Mouse (Mus musculus) cerebellum, postnatal 4 days (tissue): ENCODE measurements around the gene Fmnl3.

Experiments
- DNase-seq, 2 experiments: peaks; one replicate each; pipeline ENCODE4 v3.0.0; 2022; ENCODE audit warnings: low spot score in 2 of 2, mixed read lengths in 1 of 2

Gene Fmnl3

DNA sequence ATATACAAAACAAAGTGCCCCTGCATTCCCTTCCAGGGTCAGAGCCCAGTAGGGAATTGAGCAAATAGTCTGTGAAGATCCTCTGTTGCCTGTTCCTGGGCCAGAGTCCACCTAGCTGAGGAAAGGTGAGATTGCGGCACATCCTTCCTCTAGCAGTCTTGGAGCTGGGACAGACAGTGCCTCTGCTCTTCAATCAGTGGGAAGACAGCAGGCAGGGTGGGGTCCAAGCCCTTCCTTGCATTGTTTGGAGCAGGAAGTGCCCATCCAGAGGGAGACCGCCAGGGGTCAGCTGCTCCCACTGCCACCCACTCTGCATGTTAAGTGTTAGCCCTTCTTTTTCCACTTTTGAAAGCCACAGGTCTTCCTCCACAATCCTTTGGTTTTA is 53.0 kb downstream of the Fmnl3 start:
- no peak for DNase-seq

DNA sequence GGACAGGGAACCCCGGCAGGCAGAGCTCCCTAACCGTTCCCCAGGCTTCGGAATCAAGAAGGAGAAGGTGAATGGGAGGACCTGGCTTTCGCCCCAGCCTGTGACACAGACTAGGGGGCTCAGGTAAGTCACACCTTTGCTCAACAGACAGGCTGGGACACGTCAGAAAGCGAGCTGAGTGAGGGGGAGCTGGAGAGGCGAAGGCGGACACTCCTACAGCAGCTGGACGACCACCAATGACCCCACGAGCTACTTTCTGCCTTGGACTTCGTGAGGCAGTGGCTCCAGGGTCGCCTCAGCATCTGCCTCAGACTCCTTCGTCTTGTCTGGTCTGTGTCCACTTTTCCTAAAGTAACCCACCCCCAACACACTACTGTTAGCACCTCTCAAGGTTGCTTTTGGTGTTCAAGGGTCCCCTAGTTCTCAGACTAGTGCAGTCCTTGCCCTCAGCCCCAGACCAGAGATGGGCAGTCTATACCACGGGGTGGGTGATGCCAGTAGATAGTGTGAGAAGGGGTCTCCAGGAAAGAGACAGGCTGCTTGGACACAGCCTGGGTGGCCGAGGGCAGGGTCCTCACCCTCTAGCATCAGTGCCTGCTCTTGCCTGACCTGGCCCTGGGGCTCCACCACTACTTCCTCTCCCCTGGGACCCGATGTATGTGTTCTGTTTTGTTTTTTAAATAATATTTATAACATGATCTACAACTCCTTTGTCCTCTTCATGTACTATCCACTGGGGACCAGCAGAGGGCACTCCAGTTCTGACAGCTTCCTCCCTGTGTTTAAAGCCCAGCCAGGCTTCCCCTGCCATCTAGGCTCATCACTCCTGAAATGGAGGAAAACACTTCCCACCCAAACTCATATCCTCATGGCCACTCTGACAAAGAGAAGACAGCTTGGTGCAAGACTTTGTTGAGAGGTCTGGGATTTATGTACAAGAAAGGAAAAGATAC is 53.7 kb downstream of the Fmnl3 start:
- DNase-seq = peak; percentile 73 to 80

DNA sequence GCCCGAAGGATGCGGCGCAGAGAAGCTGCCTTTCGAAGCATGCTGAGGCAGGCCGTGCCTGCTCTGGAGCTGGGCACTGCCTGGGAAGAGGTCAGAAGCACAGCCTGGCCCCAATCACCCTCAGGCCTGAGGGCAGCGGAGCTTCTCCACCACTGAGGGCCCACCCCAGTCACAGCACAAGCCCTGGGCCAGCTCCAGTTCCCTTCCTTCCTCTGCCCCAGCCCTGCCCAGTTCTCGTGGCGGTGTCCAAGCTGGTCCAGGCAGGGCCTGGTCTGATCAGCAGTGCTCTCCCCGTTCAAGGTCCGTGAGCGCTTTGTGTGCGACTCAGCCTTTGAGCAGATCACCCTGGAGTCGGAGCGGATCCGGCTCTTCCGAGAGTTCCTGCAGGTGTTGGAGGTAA is 55.4 kb downstream of the Fmnl3 start:
- DNase-seq = no peak

DNA sequence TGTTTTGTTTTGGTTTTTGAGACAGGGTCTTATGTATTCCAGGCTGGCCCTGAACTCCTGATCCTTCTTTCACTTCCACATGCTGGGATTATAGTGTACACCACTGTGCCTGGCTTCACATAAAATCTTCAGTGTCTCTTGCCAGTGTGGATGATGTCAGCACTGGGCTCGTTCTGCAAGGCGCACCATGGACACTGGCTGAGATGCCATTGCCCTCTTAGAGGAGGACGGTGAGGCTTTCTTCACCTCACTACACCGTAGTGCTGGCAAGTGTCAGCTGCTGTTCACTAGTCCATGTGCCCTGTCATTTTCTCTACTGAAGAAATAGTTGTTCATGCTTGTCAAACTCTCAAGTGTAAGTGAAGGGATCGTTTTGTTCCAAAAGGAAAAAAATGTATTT is 59.7 kb downstream of the Fmnl3 start:
- DNase-seq = no peak

DNA sequence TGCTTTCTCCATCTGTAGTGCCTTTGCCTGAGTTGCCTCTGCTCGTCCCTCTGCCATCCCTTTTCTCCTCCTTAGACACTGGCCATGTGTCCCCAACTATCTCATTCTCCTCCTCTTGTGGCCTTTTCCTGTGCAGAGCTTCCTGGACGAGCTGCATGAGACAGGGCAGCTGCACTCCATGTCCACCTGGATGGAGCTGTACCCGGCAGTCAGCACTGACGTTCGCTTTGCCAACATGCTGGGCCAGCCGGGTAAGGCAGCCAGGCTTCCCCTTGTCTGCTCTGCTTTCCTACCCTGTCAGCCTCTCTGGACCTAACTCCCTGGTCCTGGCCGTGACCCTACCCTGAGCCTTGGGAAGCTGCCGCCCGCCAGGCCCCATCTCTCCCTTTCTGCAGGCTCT is 60.7 kb downstream of the Fmnl3 start:
- no peak for DNase-seq

DNA sequence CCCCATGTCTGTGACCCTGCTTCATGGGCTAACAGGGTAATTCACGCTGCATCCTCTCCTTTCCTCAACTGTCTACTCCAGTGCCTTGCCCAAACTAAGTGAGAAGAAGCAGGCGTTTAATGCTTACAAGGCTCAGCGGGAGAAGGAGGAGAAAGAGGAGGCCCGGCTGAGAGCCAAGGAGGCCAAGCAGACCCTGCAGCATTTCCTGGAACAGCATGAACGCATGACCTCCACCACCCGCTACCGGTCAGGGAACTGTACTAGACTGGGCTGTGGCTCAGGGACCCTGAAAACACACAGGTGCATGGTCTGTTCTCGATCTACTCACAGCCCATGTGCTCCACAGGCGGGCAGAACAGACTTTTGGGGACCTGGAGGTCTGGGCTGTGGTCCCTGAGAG is 62.8 kb downstream of the Fmnl3 start:
- no peak for DNase-seq

DNA sequence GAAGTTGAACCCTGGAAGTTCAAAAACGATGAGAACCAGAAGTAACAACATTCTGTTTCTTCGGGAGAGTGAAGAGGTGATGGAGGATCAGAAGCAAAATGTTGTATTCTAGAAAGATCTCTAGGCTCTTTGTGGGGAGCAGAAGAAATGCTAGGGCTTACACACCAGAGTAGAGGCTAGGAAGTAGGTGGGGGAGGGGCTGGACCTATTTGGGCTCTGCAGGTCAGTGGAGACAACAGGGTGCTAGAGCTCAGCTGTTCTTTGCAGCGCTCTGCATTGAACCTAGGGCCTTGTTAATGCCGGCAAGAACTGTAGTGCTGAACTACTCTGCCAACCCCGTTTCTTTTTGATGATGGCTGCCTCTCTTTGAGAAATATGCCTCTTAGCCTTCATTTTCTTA is 74.1 kb downstream of the Fmnl3 start:
- no peak for DNase-seq

DNA sequence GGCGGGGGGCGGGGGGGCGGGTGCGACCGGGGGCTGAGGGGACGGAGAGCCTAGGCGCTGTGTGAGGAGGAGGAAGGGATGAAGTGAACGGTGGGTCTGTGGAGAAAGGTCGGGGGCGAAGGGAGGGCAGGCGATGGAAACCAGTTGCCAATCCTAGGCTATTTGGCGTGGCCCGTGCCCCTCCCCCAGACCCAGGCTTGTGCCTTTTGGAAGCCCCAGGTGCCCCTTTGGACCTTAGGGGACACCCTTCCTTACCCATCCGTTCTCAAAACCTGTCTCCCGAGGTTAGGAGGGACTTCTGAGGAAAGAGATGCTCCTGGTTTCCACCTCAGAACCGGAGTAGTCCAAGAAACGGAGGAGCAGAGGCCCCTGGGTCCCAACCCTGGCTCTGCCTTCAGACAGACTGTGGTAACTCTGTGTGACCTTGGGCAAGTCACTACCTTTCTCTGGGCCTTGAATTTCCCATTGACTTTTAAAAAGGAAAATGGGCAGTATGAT is 74.7 kb downstream of the Fmnl3 start, which contains the start of gene Fam186b:
Gene Fam186b, minus strand, starts transcription at position 405 of the 498 bp plus-strand sequence.
- DNase-seq = peak in 1 of 2 experiments; percentile 50

DNA sequence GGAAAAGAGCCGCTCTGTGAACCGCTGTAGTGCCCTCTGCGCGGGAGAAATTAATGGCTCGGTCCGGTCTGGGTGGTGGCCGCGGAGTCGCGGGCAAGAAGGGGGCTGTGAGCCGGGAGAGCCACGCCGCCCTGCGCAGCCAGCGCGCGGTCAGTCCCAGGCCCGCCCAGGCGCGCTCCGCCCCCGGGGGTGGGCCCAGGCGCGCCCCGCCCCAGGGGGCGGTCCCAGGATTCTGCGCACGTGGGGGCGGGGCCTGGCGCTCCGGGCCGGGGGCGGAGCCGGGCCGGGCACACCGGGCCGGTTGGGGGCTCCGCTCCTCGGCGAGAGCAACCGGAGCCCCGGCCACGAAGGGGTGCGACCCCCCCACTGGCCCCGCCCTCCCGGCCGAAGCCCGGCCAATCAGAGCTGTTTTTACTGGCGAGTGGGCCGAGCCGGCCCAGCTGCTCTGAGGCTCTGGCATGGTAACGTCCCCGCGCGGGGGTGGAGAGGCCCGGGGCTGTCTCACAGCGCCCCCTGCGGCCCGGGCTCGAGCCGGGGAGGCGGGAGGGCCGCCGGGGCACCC is 75.4 kb downstream of the Fmnl3 start, which contains the start of gene Prpf40b:
Gene Prpf40b, plus strand, starts transcription at position 275 of the 562 bp plus-strand sequence.
- peak; percentile 92 to 96 for DNase-seq

DNA sequence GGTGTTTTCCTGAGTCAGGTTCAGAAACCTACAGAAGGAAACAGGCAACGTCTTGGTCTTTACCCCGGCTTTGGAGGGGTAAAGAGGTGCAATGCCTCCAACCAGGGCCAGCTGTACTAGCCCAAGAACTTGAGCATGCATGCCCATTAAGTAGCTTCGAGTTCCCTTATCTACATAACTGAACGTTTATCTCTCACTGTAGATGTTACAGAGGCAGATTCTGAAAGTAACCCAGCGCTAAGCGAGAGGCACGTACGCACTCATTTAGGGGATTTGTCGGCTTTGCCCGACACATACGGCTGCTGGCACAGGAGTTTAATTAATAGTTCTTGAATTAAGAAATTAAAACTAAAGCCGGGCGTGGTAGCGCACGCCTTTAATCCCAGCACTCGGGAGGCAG is 76.0 kb downstream of the Fmnl3 start:
- no peak for DNase-seq

DNA sequence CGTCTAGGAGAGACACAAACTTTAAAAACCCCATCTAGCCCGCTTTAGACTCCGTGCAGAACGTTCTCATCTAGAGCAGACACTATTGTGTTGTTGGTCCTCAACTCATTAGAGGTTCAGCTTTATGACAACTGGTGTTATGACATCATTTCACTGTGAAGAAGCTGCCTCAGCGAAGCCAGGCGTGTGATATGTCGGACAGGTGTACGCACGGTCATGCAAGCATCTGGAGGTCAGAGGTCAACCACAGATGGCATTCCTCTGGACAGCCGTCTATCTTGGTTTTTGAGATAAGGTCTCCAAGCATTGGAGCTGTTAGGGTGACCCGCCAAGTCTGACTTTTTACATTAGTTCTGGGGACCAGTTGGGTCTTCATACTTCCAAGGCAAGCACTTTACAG is 79.7 kb downstream of the Fmnl3 start:
- DNase-seq = no peak

DNA sequence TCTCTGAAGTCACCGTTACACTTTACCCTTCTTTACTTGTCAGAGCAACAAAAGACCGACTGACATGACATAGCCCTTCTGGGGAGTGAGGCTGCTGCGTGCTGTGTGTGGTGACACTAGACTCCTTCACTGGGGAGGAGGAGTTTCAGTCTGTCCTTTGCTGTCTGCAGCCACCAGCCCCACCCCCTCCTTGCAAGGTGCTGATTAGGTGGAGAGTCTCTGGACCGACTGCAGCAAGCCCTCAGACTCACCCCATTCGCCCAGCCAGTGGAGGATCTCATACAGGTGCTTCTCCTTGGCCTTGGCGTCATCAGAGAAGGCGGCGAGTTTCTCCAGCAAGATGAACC is 85.1 kb downstream of the Fmnl3 start:
- DNase-seq = no peak

DNA sequence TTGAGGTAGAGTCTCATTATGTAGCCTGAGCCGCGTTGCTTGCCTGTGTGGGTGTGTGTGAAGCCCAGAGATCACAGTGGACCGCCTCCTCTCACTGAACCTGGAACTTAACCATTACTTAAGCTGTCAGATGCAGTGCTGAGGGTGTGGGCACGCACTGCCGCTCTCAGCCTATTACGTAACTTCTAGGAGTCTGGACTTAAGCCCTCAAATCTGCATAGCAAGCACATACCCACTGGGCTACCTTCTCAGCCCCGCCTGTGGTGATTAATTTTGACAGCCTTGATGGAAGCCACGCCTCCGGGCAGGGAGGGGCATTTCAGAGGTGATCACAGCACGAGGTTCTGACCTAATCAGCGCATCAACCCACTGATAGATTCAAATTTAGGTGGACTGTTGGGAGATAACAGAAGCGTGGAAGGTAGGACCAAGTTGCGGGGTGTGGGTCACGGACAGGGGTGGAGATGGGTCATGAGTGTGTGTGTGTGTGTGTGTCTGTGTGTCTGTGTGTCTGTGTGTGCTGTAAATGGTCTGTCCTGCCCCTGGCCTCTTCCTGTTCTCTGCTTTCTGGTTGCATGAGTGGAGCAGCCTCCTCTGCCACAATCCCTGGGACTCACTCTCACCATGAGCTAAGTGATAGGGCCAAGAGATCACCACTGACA is 85.6 kb downstream of the Fmnl3 start:
- no peak for DNase-seq

DNA sequence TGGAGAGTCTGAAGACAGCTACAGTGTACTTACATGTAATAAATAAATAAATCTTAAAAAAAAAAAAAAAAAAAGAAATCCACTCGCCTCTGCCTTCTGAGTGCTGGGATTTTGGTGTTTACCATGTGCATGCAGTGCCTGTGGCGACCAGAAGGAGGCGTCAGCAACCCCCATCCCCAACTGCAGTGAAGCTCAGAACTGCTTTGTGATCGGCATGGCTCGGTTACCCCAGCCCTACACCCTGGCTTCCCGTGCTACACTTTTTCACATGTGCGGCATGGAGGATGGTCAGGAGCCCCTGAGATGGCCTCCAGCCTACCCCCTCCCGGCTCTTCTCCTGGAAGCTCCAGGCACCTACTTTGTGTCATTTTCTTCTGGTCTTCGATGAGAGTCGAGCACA is 86.8 kb downstream of the Fmnl3 start:
- DNase-seq = no peak

DNA sequence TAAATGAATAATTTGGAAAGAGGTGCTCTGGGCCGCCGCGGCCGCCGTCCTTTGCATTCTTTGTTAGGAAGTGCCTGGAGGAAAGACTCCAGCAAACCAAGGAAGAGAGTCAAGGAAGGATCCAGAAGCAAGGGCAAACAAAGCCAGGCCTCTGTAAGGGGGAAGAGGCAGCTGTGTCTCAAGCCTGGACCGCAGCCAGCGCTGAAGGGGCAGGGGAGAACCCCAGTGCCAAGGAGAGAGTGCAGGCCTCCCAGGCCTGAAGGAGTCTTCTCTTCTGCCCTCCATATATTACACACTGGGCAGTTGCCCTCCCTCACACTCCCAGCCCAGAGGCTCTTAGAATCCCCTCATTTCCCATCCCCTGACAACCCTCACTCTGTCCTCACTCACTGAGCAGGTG is 92.0 kb downstream of the Fmnl3 start:
- DNase-seq = peak in 1 of 2 experiments; percentile 17

DNA sequence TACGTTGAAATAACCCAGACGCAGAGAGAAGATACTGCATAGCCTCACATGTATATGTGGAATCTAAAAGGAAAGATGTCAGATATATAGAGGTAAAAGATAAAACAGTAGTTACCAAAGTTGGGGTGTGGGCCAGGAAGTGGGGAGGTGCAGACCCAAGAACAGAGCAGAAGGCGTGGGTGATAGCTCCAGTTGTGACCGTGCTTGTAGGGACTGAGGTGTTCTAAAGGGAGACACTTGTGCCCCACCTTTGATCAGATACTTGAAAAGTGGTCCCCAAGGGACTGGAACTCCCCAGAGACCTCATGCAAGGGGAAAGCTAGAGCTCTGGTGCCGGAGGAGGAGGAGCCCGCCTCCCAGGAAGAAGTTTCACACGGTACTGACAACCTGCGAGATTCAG is 94.2 kb downstream of the Fmnl3 start:
- no peak for DNase-seq
